Mouse (Mus musculus) regulatory T cell (primary cell): ENCODE measurements at regions not wholly inside any gene's neighbourhood (a gene's known extent, or its start where the extent isn't known, plus 50 kb on each side); places are given as distances from the start of the nearest gene placed in this dataset.

Source experiments
- in situ Hi-C: fragments of 300-600 bp; cut with MboI, MseI; formaldehyde crosslinking; loops from one replicate; pipeline ENCODE4 v1.15.1; 2025; ENCODE audit warnings: high pct_unique_total_duplicates

DNA sequence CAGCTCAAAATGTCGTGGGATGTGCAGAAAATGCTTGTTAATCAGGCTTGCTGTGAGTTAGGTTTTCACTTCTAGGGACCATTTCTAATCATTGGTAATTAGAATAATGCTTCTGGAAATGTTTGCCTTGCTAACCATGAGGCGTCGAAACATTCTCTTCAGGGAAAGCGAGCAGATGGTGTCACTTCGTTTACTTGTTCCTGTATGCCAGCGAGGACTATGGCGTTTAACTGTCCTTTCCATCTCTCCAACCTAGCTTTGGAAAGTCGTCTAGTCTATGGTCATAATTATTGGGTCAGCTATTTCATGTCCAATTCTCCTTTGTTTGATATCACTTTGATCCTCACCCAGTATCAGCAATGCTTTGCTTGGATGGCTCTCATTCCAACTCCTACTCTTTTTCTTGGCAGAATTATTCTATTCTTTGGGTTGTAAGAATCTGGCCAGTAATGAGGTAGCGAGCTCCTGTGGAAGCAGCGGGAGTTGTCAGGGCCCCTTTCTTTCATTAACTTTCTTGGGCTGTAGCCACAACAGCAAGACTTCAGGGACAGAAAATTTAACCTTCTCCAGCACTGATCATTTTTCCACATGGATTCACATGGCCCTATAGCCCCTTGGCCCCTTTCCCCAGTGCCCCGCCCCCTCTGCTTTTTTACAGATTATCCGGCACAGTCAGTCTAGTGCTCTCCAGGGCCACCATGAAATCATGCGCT lies 374.0 kb upstream of the Plscr5 start:
- in situ Hi-C loops = no loop called here

DNA sequence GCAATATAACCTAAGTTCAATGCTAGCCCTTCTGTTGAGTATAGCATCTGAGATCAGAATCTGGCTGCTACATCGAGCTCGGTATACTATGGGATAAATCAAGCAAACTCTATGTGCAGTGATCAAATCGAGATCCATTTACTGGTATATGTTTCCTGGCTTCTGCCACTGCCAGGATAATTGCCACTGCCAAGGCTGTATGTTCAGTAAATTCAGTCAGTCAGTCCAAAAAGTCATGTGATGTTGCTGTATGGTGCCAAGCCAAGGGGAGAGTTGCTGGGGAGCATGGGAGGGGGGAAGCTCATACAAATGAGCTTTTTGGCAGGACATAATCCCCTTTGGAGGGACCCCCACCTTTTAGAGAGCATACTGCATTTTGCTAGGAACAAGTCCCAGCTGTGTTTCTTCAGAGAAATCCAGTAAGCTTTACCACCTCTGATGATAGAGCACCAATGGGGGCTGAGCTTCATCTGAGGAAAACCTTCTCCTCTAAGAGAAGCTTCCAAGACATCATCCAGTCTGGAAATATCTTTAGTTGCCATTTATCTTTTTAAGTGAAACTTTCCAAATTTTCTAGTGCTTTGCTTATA lies 389.3 kb upstream of the Plscr5 start:
- in situ Hi-C loops = no loop called here

DNA sequence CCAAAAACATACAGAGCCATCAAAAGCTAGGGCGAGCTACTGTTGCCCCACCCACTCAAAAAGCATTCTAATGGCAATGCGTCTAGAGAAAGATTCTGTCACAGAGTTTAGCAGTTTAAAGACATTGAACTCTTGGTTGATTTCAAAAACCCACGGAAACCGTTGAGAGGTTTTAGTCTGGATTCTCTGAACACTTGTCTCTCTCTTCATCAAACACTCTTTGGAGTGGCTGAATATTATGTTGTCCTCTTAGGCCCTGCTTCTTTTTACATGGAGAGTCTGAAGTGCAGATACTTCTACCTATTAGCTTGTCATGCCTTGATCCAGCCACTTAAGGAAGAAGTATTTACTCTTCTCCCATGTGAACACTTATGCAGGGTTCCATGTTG lies 393.9 kb upstream of the Plscr5 start:
- in situ Hi-C loops = no loop called here

DNA sequence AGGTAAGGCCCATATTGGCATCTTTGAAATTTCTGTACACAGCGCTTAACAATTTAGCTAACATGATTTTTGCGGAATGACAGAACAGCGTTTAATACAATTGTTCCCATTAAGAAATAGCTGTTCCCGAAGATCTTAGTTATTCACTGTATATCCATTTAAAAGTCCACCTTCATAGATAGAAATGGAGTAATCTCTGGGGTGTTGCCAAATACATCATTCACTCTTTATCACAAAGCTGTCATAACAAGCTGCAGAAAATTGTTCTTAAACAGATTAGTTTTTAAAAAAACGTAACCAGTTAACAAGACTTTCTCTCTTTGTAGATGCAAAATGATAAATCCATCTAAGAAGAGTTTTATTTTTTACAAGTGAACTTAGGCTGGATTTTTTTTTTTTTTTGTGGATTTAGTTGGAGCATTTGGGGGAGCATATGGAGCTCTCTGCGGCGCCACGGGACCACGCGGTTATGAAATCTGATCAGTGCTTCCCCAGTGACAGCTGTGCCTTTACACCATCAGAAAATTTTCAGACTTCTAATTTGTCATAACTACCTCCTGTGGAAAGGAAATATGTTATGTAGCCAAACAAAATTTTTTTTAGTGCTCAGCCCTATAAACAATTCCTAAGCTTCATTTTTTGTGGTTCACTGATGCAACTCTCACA lies 394.4 kb upstream of the Plscr5 start:
- in situ Hi-C loops = no loop called here

DNA sequence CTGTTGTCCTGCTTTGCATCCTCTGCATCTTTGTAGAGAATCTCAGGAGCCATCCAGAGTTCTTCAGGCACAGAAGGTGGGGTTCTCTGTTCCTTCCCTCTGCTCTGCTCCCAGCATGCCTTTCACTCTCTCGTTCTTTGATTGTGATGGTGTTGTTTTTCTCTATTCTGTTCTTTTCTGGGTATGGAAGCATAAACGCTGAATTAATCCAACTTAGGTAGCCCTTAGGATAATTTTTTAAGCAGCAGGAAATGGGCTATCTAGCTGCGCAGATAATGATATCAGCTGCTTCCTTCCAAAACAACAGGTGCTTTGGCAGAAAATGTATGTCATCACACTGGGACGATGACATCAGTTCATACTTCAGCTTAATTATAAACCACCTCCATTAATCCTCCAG lies 395.8 kb upstream of the Plscr5 start:
- in situ Hi-C loops = no loop called here

DNA sequence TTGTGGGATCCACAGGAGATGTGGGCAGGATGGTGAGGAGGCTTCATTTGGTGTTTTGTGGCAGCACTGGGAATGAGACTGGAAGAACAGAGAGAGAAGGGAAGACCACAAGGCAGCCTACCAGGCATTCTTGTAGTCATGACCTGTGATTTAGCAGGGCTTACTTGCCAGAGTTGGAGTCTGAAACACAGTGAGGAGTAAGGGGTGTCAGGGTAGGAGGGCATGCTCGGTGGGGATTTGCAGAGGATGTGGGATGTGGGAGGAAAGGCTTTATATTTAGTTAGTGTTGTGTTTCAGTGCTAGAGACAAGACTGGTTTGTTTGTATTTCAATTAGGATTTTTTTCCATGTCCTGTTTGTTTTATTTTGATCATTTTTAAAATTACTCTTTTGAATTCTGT lies 387.3 kb upstream of the Zic1 start:
- in situ Hi-C loops = no loop called here

DNA sequence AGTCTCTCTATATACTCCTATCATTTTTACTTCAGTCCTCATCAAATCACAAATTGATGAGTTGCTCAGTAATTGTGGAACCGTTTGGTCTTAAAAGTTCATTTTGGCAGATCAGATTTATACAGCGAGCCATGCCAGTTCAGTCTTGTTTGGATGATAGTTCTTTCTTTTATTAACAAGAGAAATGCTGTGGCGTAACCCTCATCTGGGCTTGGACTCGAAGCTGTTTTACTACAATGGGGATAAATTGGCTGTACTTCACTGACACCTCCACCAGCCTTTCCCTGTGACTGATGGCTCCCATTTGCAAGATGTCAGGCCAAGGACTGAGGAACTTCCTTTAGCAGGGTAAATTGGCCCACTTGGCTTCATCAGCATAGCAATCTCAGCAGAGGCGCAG lies 345.5 kb upstream of the Zic1 start:
- in situ Hi-C loops = loop anchor here (10.0 kb wide), 1 partner anchor 526 kb away; no protein-coding TSS in a partner anchor

DNA sequence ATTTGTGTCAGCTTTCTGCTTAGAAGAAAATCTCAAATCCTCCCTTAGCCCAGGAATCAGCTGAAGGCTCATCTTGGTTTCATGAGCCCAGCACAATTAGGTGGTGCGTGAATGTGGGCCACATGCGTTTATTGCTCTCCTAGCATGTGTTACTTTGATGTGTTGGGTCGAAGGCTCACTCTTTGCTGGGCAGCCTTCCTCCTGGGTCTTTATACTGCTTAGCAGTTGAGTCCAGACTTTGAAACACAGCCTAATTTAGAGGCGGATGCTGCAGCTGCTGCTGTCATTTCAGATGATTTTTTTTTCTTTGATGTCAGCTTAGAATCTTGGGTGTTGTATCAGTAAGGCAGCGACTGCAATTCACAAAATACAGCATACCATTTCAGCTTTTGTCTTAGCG lies 315.2 kb upstream of the Zic1 start:
- in situ Hi-C loops = no loop called here

DNA sequence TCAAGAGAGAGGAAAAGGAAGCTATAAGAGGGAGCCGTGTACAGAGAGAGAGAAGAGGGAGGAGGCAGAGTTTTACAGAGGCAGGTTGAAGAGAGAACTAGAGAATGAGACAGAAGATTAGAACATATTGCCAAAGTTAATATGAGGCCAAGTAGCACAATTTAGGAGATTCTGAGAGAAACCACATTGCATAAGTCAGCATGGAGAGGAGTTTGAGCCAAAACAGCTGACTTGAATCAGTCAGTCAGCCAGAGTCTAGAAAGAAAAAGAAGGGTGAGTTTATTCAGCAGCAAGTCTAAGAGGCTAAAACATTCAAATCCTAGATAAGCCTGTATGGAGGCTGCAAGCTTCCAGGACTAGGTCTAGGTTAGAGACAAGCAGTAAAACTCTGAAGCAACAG lies 301.1 kb upstream of the Zic1 start:
- in situ Hi-C loops = no loop called here

DNA sequence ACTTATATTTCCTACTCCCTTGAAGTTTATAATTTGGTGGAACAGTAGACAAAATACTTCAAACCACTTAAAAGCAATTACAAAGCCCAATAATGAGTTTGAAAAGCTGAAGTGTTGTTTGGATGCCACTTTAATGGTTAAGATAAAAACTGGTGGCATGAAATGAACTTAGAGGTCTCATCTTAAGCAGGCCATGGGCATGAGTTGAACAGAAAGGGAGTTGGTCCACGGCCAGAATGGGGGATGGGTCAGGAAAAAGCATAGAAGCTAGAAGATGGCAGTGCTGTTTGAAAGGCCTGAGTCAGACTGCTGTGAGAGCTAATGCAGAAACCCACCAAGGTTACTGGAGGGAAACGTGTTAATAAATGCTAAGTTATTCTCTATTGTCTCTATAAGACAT lies 294.5 kb upstream of the Zic1 start:
- in situ Hi-C loops = loop anchor here (5.0 kb wide), 1 partner anchor 48 kb away; no protein-coding TSS in a partner anchor

DNA sequence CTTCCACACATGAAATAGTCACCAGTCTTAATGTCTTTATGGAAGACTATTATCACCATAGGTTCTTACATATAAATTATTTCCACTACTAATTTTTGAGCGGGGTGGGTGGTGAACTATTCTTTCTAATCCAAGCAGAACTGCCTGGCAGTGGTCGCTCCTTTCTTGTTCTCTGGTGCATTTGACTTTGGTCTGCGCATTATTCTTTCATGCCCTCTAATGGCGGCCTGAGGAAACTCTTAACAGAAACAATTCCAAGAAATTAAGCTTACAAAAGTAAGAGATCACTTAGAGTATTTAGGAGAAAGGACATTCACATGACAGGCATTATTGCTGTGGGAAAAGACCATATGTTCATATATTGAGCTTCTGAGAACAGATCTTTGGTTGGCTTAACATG lies 288.5 kb upstream of the Zic1 start:
- in situ Hi-C loops = no loop called here

DNA sequence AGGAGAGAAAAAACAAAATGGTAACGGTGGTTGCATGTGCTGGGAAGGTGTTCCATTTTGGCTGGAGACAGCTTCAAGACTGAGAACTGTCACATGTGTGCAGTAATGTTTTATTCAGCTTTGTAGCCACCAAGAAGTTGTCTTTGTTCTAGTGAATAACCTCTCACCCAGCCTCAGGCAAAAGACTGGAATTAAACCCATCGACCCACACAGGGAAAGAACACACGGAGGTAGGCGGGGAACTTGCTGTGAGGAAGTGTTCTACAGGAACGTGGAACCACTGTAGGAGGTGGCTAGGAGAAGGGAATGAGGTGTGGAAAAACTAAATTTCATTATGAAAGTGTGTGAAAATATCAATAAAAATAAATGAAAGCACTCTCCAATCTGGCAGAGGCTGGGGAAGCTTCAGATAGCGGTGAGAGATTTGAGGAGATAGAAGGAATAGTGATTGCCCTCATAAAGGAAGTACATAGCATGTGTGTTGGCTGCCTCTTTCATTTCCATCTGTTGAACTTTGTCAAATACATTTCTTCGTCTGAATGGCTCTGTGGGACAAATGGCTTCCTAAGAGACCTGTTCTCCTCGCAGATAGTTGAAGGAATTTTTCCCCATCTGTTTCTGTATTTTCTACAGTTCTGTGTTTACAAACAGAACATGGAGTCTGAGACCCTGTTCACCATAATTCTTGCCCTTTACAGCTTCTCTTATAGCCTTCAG lies 286.9 kb upstream of the Zic1 start:
- in situ Hi-C loops = no loop called here

DNA sequence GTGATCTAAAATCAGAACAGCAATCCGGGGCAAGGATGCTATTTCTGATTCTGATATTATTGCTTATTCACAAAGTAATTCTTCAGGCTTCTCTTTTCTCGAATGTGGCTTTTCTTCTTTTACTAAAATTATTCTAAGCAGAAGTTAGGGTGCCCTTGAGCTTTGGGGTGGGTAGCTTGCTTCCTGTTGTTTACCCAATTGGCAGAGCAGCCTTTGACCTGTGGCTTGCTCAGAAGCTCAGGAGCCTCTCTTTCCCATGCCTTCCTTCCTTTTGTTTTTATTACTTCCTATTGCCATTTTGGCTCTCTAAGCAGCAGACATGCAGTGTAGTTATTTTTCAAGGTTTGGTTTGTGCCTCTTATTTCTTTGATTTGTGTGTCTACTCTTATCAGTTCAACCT lies 244.8 kb upstream of the Zic1 start:
- in situ Hi-C loops = loop anchor here (5.0 kb wide), 1 partner anchor 52 kb away; no protein-coding TSS in a partner anchor

DNA sequence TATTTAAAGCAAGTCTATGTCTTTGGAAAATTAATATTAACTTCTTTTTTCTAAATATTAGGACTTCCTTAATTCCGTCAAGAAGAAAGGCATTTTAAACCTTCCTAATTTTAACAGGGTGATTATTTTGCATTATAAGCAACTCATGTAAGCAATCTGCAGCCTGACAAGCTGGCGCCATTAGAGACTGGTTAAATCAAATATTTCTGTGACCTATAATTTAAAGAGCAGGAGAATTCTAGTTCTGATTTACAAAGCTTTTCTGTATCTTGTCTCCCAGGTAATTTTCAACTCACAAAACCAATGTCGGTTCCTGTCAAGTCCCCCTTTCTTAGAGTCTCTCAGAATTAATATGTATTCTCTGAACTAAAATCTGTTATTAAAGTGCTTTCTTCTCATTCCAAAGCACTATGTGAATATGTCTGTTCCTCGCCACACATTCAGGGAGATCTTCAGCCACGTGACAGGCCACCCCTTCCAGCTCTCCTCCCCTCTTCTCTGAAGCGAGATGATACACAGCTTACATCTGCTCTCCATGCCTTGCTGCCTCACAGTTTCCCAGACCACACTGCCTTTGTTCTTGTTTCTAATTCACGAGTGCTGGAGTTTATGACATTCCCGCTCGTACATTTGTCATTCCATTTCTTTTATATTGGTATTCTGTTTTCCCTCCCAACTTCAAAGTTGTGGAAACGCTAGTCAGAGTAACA lies 244.0 kb upstream of the Zic1 start:
- in situ Hi-C loops = loop anchor here (5.0 kb wide), 1 partner anchor 53 kb away; no protein-coding TSS in a partner anchor

DNA sequence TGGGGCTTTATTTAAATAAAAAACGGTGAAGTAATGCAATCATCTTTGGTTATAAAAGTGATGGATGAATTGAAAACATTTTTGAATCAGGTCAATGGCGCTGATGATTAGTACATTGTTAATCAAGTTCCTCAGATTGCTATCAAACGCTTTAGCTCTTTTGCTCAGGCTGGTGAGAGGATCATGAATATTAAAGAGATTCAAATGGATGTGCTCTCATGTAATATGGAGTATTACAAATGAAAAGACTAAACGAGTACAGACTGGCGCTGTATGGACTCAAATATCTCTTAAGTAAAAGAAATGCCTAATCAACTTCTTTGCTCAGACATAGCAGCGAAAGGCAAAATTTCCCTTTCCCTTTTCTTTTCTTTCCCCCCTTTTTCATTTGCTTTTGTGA lies 236.1 kb upstream of the Zic1 start:
- in situ Hi-C loops = no loop called here

DNA sequence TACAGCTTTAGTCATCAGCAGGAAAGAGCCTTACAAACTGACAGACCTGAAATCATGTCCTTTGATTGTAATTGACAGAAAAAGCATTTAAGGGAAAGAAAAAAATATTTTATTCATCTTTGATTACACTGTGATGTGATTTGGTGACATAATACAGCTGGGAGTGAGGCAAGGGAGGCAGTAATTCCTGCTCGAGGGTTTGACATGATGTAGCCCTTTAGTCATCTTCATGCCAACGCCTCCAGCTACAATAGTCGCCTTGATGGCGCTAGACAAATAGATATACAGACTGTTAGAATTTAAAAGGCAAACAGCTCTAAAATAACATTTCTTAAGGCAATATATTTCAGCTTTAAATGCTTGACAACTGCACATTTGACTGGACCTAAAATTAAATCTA lies 226.3 kb upstream of the Zic1 start:
- in situ Hi-C loops = no loop called here

DNA sequence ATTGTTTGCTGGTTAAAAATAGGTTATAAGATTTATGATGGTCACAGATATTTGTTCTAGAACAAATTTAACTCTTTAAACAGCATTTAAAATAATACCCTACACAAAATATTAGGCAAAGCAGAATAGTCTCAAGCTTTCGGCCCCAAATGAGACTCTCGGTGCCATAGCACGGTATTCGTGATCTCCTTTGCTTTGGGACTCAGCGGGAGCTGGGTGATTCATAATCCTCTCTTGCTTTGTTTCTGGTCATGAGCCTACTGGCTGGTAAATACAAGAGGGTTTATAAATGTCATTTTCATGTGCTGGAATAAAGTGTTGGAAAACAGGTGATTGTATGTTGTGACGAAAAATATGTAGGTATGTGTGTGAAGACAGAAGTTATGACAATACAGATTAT lies 223.1 kb upstream of the Zic1 start:
- in situ Hi-C loops = no loop called here

DNA sequence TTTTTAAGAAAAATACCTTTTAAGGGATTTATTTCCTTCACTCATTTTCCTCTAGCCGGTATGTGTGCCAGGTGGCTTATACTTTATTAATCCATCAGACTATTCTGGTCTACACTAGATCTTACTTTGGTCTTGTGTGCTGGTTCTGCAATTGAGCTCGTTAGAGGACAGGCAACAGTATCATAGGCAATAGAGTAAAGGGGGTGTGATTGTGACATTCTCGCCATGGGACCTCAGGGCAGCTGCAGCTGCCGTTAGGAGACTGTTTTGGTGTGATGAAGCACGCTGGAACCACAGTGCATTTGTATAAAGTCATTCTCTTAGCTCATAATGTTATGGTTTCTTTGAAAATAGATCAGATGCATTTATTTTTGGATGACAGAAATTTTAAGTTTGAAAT lies 222.3 kb upstream of the Zic1 start:
- in situ Hi-C loops = no loop called here

DNA sequence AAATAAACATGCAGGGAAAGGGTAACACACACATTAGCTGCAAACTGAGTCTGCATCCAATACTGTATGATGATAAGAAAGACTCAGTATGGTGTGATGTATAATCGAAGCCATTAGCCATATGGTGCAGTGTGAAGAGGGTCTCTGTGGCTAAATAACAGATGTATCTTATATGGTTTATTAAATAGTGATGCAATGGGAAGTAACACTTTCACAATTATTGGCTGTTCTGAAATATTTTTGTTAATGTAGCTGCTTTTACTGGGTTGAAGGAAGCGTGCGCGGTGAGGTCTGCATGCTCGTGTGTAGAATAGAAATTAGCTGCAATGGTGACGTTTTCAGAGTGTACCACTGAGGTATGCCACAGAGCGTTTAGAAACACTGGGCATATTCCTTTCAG lies 221.7 kb upstream of the Zic1 start:
- in situ Hi-C loops = no loop called here

DNA sequence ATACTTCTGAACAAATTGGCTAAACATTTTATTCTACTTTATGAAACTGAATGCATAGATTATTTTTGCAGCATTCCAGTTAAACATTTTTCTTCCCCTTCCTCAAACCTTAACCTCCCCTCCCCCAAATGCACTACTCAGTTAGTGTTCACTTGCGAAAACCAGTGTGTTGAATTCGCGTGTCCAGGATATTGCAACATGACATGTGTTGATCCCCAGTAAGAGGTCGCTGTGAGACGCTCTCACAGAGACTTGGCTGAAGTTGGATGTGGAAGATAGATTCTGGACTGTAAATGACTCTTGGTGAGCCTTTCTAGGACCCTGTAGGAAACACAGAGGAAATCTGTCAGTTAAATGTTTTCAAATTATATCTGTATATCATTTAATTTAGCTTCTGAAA lies 221.0 kb upstream of the Zic1 start:
- in situ Hi-C loops = no loop called here

DNA sequence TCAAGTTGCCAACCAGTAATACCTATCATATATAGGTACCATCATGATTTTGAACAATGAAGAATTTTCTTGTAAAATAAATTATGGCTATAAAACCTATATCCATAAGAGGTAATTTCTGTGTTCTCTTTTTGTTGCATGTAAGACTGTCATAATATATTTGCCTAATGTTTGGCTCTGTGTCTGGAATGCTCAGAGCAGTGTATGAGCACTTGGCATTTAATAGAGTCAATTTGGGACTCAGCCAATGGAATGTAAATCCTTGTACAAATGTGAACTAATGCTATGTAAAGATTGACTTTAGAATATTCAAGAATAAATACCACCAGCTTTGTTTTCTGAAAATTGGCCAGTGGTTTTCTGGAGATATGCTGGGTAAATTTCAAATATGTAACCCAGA lies 208.5 kb upstream of the Zic1 start:
- in situ Hi-C loops = no loop called here
